Mouse (Mus musculus): ENCODE results near the gene Frzb. TPM values are rescaled to one million over a fixed set of nuclear protein-coding genes. Genes with fewer than 3 reads are reported as not detected.
"Not testable (repeated sequence)": the region's sequence is repeated elsewhere in the genome, so short reads cannot be mapped to it uniquely, and the experiment has no call there.

Frzb gene
- 23.3 and 34.6 TPM in 2 replicates for polyA plus RNA-seq (2016; fragmentation: Nextera tagmentation; extraction: Ambion mirVana)

GRCm38 (mm10) chr2:80447291-80447791 is at the start of gene Frzb:
Gene Frzb (minus strand): TSS chr2:80447625.
- Histone ChIP-seq H3K36me3 (no peaks in the 10 kb centered on the region), H3K9ac (peak within 1 kb of the TSS; percentile 71), H3K27ac (peak within 1 kb of the TSS; percentile 72; the same call in 1 of the 2 replicates), H3K4me3 (peak within 1 kb of the TSS; percentile 63), H3K9me3 (replicated peaks) (no peaks in the 10 kb centered on the region), H3K4me1 (0 out of 2 replicates have a peak, but pooled peaks cover 6% of the 10 kb centered on the region), H3K27me3 (peaks cover 12% of the 10 kb centered on the region), H3K4me2 (replicated peaks) (peak within 1 kb of the TSS; percentile 99)
- WGBS = 1% methylated on average over 32 of the region's 33 CpGs
- ATAC-seq (ENCODE audit: low FRiP score) = peak; percentile 76

- not testable (repeated sequence) for H3K4me3 ChIP-seq; H3K27me3 ChIP-seq; H3K27ac ChIP-seq; H3K4me1 ChIP-seq; H3K4me2 ChIP-seq (replicated peaks); H3K9ac ChIP-seq; ATAC-seq (ENCODE audit: low FRiP score); H3K9me3 ChIP-seq (replicated peaks)
- 74% methylated on average over 7 of the region's 7 CpGs for WGBS
- H3K36me3 ChIP-seq = peaks cover 11% of the 10 kb centered on the region
Measured at GRCm38 (mm10) chr2:80495304-80495703, 47.9 kb upstream of the Frzb start.

GRCm38 (mm10) chr2:80486851-80487250 is 39.4 kb upstream of the Frzb start:
- no peaks in the 10 kb centered on the region for H3K27me3 ChIP-seq
- H3K9ac ChIP-seq = no peak overlapping the region
- no peak overlapping the region for H3K4me3 ChIP-seq
- no peaks in the 10 kb centered on the region for H3K4me1 ChIP-seq
- H3K9me3 ChIP-seq (replicated peaks) = no peaks in the 10 kb centered on the region
- no peak for ATAC-seq (ENCODE audit: low FRiP score)
- no peaks in the 10 kb centered on the region for H3K36me3 ChIP-seq
- H3K4me2 ChIP-seq (replicated peaks) = no peak overlapping the region
- no peak overlapping the region for H3K27ac ChIP-seq
- WGBS = 73% methylated on average over 5 of the region's 5 CpGs

GRCm38 (mm10) chr2:80484951-80485350 is 37.5 kb upstream of the Frzb start:
- H3K4me2 ChIP-seq (replicated peaks) = no peak overlapping the region
- H3K4me3 ChIP-seq = no peak overlapping the region
- no peak for ATAC-seq (ENCODE audit: low FRiP score)
- no peaks in the 10 kb centered on the region for H3K9me3 ChIP-seq (replicated peaks)
- no peaks in the 10 kb centered on the region for H3K36me3 ChIP-seq
- no peak overlapping the region for H3K27ac ChIP-seq
- 94% methylated on average over 5 of the region's 5 CpGs for WGBS
- H3K4me1 ChIP-seq = no peaks in the 10 kb centered on the region
- H3K27me3 ChIP-seq = no peaks in the 10 kb centered on the region
- no peak overlapping the region for H3K9ac ChIP-seq

GRCm38 (mm10) chr2:80475831-80476230 is 28.4 kb upstream of the Frzb start:
- 52% methylated on average over 1 of the region's 1 CpGs for WGBS
- no peaks in the 10 kb centered on the region for H3K36me3 ChIP-seq
- no peaks in the 10 kb centered on the region for H3K9me3 ChIP-seq (replicated peaks)
- H3K9ac ChIP-seq = no peak overlapping the region
- H3K4me1 ChIP-seq = no peaks in the 10 kb centered on the region
- H3K4me3 ChIP-seq = no peak overlapping the region
- no peak for ATAC-seq (ENCODE audit: low FRiP score)
- H3K27me3 ChIP-seq = no peaks in the 10 kb centered on the region
- H3K4me2 ChIP-seq (replicated peaks) = no peak overlapping the region
- no peak overlapping the region for H3K27ac ChIP-seq

- no peak overlapping the region for H3K9ac ChIP-seq
- no peak overlapping the region for H3K4me2 ChIP-seq (replicated peaks)
- H3K9me3 ChIP-seq (replicated peaks) = no peaks in the 10 kb centered on the region
- 83% methylated on average over 5 of the region's 5 CpGs for WGBS
- no peaks in the 10 kb centered on the region for H3K36me3 ChIP-seq
- H3K4me1 ChIP-seq = no peaks in the 10 kb centered on the region
- no peak overlapping the region for H3K27ac ChIP-seq
- no peak overlapping the region for H3K4me3 ChIP-seq
- ATAC-seq (ENCODE audit: low FRiP score) = no peak
- H3K27me3 ChIP-seq = no peaks in the 10 kb centered on the region
Measured at GRCm38 (mm10) chr2:80474247-80474796, 26.9 kb upstream of the Frzb start.

GRCm38 (mm10) chr2:80465991-80466821 is 18.8 kb upstream of the Frzb start:
- H3K9ac ChIP-seq = no peak overlapping the region
- H3K36me3 ChIP-seq = no peaks in the 10 kb centered on the region
- ATAC-seq (ENCODE audit: low FRiP score) = no peak
- H3K9me3 ChIP-seq (replicated peaks) = no peaks in the 10 kb centered on the region
- no peak overlapping the region for H3K4me3 ChIP-seq
- 83% methylated on average over 16 of the region's 16 CpGs for WGBS
- H3K4me2 ChIP-seq (replicated peaks) = no peak overlapping the region
- H3K27ac ChIP-seq = no peak overlapping the region
- H3K27me3 ChIP-seq = no peaks in the 10 kb centered on the region
- no peaks in the 10 kb centered on the region for H3K4me1 ChIP-seq

- Histone ChIP-seq H3K9ac (no peak overlapping the region), H3K27ac (no peak overlapping the region), H3K4me1 (no peaks in the 10 kb centered on the region), H3K9me3 (replicated peaks) (no peaks in the 10 kb centered on the region), H3K36me3 (no peaks in the 10 kb centered on the region), H3K27me3 (no peaks in the 10 kb centered on the region), H3K4me2 (replicated peaks) (no peak overlapping the region), H3K4me3 (no peak overlapping the region)
- WGBS = 64% methylated on average over 8 of the region's 8 CpGs
- ATAC-seq (ENCODE audit: low FRiP score) = no peak
Measured at GRCm38 (mm10) chr2:80461827-80462226, 14.4 kb upstream of the Frzb start.

- Histone ChIP-seq H3K27ac (0 out of 2 replicates have a peak overlapping the region, but pooled peaks have one; percentile 72), H3K27me3 (peaks cover 12% of the 10 kb centered on the region), H3K9me3 (replicated peaks) (no peaks in the 10 kb centered on the region), H3K36me3 (no peaks in the 10 kb centered on the region), H3K4me3 (peak overlapping the region; percentile 63), H3K4me2 (replicated peaks) (peak overlapping the region; percentile 99), H3K9ac (peak overlapping the region; percentile 55), H3K4me1 (0 out of 2 replicates have a peak, but pooled peaks cover 6% of the 10 kb centered on the region)
- WGBS = 0% methylated on average over 12 of the region's 12 CpGs
- ATAC-seq (ENCODE audit: low FRiP score) = peak; percentile 74
Measured at GRCm38 (mm10) chr2:80448231-80448630, 806 bp upstream of the Frzb start.

GRCm38 (mm10) chr2:80446308-80447151 is 895 bp downstream of the Frzb start:
- under 1% methylated on average over 54 of the region's 54 CpGs for WGBS
- peak overlapping the region; percentile 17; the same call in 1 of the 2 replicates for H3K27ac ChIP-seq
- peaks cover 12% of the 10 kb centered on the region for H3K27me3 ChIP-seq
- peak overlapping the region; percentile 63 for H3K4me3 ChIP-seq
- H3K9me3 ChIP-seq (replicated peaks) = no peaks in the 10 kb centered on the region
- ATAC-seq (ENCODE audit: low FRiP score) = peak; percentile 70
- H3K4me1 ChIP-seq = 0 out of 2 replicates have a peak, but pooled peaks cover 6% of the 10 kb centered on the region
- no peaks in the 10 kb centered on the region for H3K36me3 ChIP-seq
- H3K9ac ChIP-seq = peak overlapping the region; percentile 71
- H3K4me2 ChIP-seq (replicated peaks) = peak overlapping the region; percentile 99

- Histone ChIP-seq H3K9me3 (replicated peaks) (no peaks in the 10 kb centered on the region), H3K4me2 (replicated peaks) (peak overlapping the region; percentile 99), H3K4me3 (peak overlapping the region; percentile 63), H3K27me3 (peaks cover 12% of the 10 kb centered on the region), H3K27ac (no peak overlapping the region), H3K4me1 (0 out of 2 replicates have a peak, but pooled peaks cover 6% of the 10 kb centered on the region), H3K36me3 (no peaks in the 10 kb centered on the region), H3K9ac (peak overlapping the region; percentile 71)
- WGBS = 3% methylated on average over 10 of the region's 10 CpGs
- no peak for ATAC-seq (ENCODE audit: low FRiP score)
Measured at GRCm38 (mm10) chr2:80445926-80446307, 1.5 kb downstream of the Frzb start.

- Histone ChIP-seq H3K27ac (no peak overlapping the region), H3K4me1 (0 out of 2 replicates have a peak, but pooled peaks cover 6% of the 10 kb centered on the region), H3K36me3 (no peaks in the 10 kb centered on the region), H3K9ac (no peak overlapping the region; the same call in 1 of the 2 replicates), H3K9me3 (replicated peaks) (no peaks in the 10 kb centered on the region), H3K4me3 (peak overlapping the region; percentile 63), H3K27me3 (peaks cover 12% of the 10 kb centered on the region), H3K4me2 (replicated peaks) (peak overlapping the region; percentile 99)
- no peak for ATAC-seq (ENCODE audit: low FRiP score)
- 36% methylated on average over 10 of the region's 10 CpGs for WGBS
Measured at GRCm38 (mm10) chr2:80445491-80445890, 1.9 kb downstream of the Frzb start.

Data from hindbrain, embryonic 12.5 days (tissue).